Mouse (Mus musculus): ENCODE measurements around the gene Pdcd1lg2. TPM values are rescaled to one million over a fixed set of nuclear protein-coding genes. Genes with fewer than 3 reads are reported as not detected.

The Pdcd1lg2 gene
- polyA plus RNA-seq, 1 experiment: not detected

GRCm38 (mm10) chr19:29468941-29469685 lies 58.4 kb downstream of the Pdcd1lg2 start:
- TF ChIP-seq POLR2A (IDR thresholded peaks at IDR 0.05; ENCODE audit: borderline replicate concordance, insufficient read depth, low read length): no peak
- no peak for TF ChIP-seq CTCF (IDR thresholded peaks at IDR 0.05; ENCODE audit: borderline replicate concordance, insufficient read depth, low read depth, low read length)
- DNase-seq: no peak
- Histone ChIP-seq H3K4me1 (ENCODE audit: control insufficient read depth, insufficient read depth, low read length) (no peaks in the 10 kb centered on the region), H3K27ac (ENCODE audit: insufficient read depth, low read length) (no peak overlapping the region), H3K27me3 (ENCODE audit: control insufficient read depth, insufficient read depth, low read length) (no peaks in the 10 kb centered on the region), H3K4me3 (replicated peaks; ENCODE audit: insufficient read depth, low read depth, low read length) (no peak overlapping the region)
- WGBS: 80% methylated on average over 10 of the region's 10 CpGs

- TF ChIP-seq CTCF (IDR thresholded peaks at IDR 0.05; ENCODE audit: borderline replicate concordance, insufficient read depth, low read depth, low read length) (no peak), POLR2A (IDR thresholded peaks at IDR 0.05; ENCODE audit: borderline replicate concordance, insufficient read depth, low read length) (no peak)
- Histone ChIP-seq H3K4me1 (ENCODE audit: control insufficient read depth, insufficient read depth, low read length) (no peaks in the 10 kb centered on the region), H3K4me3 (replicated peaks; ENCODE audit: insufficient read depth, low read depth, low read length) (no peak overlapping the region), H3K27ac (ENCODE audit: insufficient read depth, low read length) (no peak overlapping the region), H3K27me3 (ENCODE audit: control insufficient read depth, insufficient read depth, low read length) (no peaks in the 10 kb centered on the region)
- 88% methylated on average over 2 of the region's 2 CpGs for WGBS
- DNase-seq: no peak
These were observed 59.1 kb downstream of the Pdcd1lg2 start for GRCm38 (mm10) chr19:29469686-29470254.

- H3K27me3 ChIP-seq (ENCODE audit: control insufficient read depth, insufficient read depth, low read length): no peaks in the 10 kb centered on the region
- DNase-seq: no peak
- no peaks in the 10 kb centered on the region for H3K4me1 ChIP-seq (ENCODE audit: control insufficient read depth, insufficient read depth, low read length)
- no peak overlapping the region for H3K4me3 ChIP-seq (replicated peaks; ENCODE audit: insufficient read depth, low read depth, low read length)
- 33% methylated on average over 4 of the region's 4 CpGs for WGBS
- H3K27ac ChIP-seq (ENCODE audit: insufficient read depth, low read length): no peak overlapping the region
- no peak for TF ChIP-seq POLR2A (IDR thresholded peaks at IDR 0.05; ENCODE audit: borderline replicate concordance, insufficient read depth, low read length)
- no peak for TF ChIP-seq CTCF (IDR thresholded peaks at IDR 0.05; ENCODE audit: borderline replicate concordance, insufficient read depth, low read depth, low read length)
These were observed 59.9 kb downstream of the Pdcd1lg2 start for GRCm38 (mm10) chr19:29470652-29471051.

- TF ChIP-seq POLR2A (IDR thresholded peaks at IDR 0.05; ENCODE audit: borderline replicate concordance, insufficient read depth, low read length) (no peak), CTCF (IDR thresholded peaks at IDR 0.05; ENCODE audit: borderline replicate concordance, insufficient read depth, low read depth, low read length) (no peak)
- Histone ChIP-seq H3K27ac (ENCODE audit: insufficient read depth, low read length) (no peak overlapping the region), H3K4me1 (ENCODE audit: control insufficient read depth, insufficient read depth, low read length) (no peaks in the 10 kb centered on the region), H3K4me3 (replicated peaks; ENCODE audit: insufficient read depth, low read depth, low read length) (no peak overlapping the region), H3K27me3 (ENCODE audit: control insufficient read depth, insufficient read depth, low read length) (no peaks in the 10 kb centered on the region)
- 90% methylated on average over 8 of the region's 8 CpGs for WGBS
- no peak for DNase-seq
These were observed 61.7 kb downstream of the Pdcd1lg2 start for GRCm38 (mm10) chr19:29472424-29472823.

- DNase-seq: no peak
- TF ChIP-seq POLR2A (IDR thresholded peaks at IDR 0.05; ENCODE audit: borderline replicate concordance, insufficient read depth, low read length): no peak
- no peak for TF ChIP-seq CTCF (IDR thresholded peaks at IDR 0.05; ENCODE audit: borderline replicate concordance, insufficient read depth, low read depth, low read length)
- no peak overlapping the region for H3K27ac ChIP-seq (ENCODE audit: insufficient read depth, low read length)
- H3K4me1 ChIP-seq (ENCODE audit: control insufficient read depth, insufficient read depth, low read length): no peaks in the 10 kb centered on the region
- no peak overlapping the region for H3K4me3 ChIP-seq (replicated peaks; ENCODE audit: insufficient read depth, low read depth, low read length)
- no peaks in the 10 kb centered on the region for H3K27me3 ChIP-seq (ENCODE audit: control insufficient read depth, insufficient read depth, low read length)
- WGBS: 91% methylated on average over 5 of the region's 5 CpGs
These were observed 62.2 kb downstream of the Pdcd1lg2 start for GRCm38 (mm10) chr19:29472946-29473345.

- Histone ChIP-seq H3K27me3 (ENCODE audit: control insufficient read depth, insufficient read depth, low read length) (no peaks in the 10 kb centered on the region), H3K27ac (ENCODE audit: insufficient read depth, low read length) (no peak overlapping the region), H3K4me3 (replicated peaks; ENCODE audit: insufficient read depth, low read depth, low read length) (no peak overlapping the region), H3K4me1 (ENCODE audit: control insufficient read depth, insufficient read depth, low read length) (no peaks in the 10 kb centered on the region)
- no peak for DNase-seq
- TF ChIP-seq POLR2A (IDR thresholded peaks at IDR 0.05; ENCODE audit: borderline replicate concordance, insufficient read depth, low read length): no peak
- no peak for TF ChIP-seq CTCF (IDR thresholded peaks at IDR 0.05; ENCODE audit: borderline replicate concordance, insufficient read depth, low read depth, low read length)
- 66% methylated on average over 2 of the region's 2 CpGs for WGBS
These were observed 64.1 kb downstream of the Pdcd1lg2 start for GRCm38 (mm10) chr19:29474803-29475202.

- no peaks in the 10 kb centered on the region for H3K4me1 ChIP-seq (ENCODE audit: control insufficient read depth, insufficient read depth, low read length)
- DNase-seq: no peak
- WGBS: 92% methylated on average over 4 of the region's 4 CpGs
- no peak overlapping the region for H3K27ac ChIP-seq (ENCODE audit: insufficient read depth, low read length)
- H3K4me3 ChIP-seq (replicated peaks; ENCODE audit: insufficient read depth, low read depth, low read length): no peak overlapping the region
- no peak for TF ChIP-seq CTCF (IDR thresholded peaks at IDR 0.05; ENCODE audit: borderline replicate concordance, insufficient read depth, low read depth, low read length)
- TF ChIP-seq POLR2A (IDR thresholded peaks at IDR 0.05; ENCODE audit: borderline replicate concordance, insufficient read depth, low read length): no peak
- H3K27me3 ChIP-seq (ENCODE audit: control insufficient read depth, insufficient read depth, low read length): no peaks in the 10 kb centered on the region
These were observed 64.5 kb downstream of the Pdcd1lg2 start for GRCm38 (mm10) chr19:29475210-29475620.

- WGBS: 11% methylated on average over 4 of the region's 4 CpGs
- H3K27ac ChIP-seq (ENCODE audit: insufficient read depth, low read length): no peak overlapping the region
- no peak overlapping the region for H3K4me3 ChIP-seq (replicated peaks; ENCODE audit: insufficient read depth, low read depth, low read length)
- DNase-seq: no peak
- TF ChIP-seq CTCF (IDR thresholded peaks at IDR 0.05; ENCODE audit: borderline replicate concordance, insufficient read depth, low read depth, low read length) (no peak), POLR2A (IDR thresholded peaks at IDR 0.05; ENCODE audit: borderline replicate concordance, insufficient read depth, low read length) (no peak)
- H3K27me3 ChIP-seq (ENCODE audit: control insufficient read depth, insufficient read depth, low read length): no peaks in the 10 kb centered on the region
- no peaks in the 10 kb centered on the region for H3K4me1 ChIP-seq (ENCODE audit: control insufficient read depth, insufficient read depth, low read length)
These were observed 67.9 kb downstream of the Pdcd1lg2 start for GRCm38 (mm10) chr19:29478598-29478997.
